Mouse (Mus musculus): ENCODE measurements around the gene Gm20517. TPM values are rescaled to one million over a fixed set of nuclear protein-coding genes. Genes with fewer than 3 reads are reported as not detected.

The Gm20517 gene
- total and polyA plus RNA-seq, 3 experiments, result 1.9 to 2.9 TPM; not detected in 1

DNA sequence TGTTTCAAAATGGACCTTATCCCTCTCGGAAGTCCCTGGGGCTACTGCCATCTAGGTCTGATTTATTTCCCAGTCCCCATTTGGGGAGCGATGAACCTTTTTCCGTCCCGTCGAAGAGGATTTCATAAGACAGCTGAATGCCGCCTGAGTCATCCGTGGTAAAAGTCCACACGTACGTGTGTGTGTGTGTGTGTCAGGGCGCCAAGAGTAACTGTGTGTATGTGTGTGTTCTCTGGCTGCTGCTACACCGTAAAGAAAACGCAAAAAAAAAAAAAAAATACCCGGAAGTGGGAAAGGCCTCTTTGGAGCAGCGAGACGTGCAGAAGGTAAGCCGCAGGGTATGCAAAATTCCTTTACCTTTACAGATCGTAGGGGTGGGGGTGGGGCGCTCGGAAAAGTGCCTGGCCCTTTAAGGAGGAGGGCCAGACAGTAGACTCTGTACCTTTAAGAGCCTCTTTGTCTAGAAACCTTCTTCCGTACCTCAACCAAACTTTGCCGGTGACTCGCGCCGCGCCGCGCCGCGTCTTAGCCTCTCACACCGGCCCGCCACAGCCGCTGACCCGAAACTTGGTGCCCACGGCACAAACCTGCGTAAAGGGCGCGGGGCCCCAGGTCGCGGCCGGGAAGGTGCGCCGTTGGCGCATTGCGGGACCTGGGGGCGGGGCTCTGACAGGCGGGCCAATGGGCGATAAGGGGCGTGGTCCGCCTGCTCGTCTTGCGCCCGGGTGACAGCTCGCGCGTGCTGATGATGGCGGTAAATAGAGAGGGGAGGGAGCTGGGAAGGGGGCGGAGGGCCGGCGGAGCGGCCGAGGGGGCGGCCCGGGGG, 17.7 kb downstream of the Gm20517 start (continued):
- TF ChIP-seq TAL1 (IDR thresholded peaks at IDR 0.05; ENCODE audit: low read length) (no peak), MAX (IDR thresholded peaks at IDR 0.05; ENCODE audit: low read length) (peak; percentile 0; the same call in 1 of the 2 replicates), TBP (IDR thresholded peaks at IDR 0.05; ENCODE audit: low read depth, low read length) (0 out of 2 replicates have a peak, but pooled peaks have one; percentile 14)

DNA sequence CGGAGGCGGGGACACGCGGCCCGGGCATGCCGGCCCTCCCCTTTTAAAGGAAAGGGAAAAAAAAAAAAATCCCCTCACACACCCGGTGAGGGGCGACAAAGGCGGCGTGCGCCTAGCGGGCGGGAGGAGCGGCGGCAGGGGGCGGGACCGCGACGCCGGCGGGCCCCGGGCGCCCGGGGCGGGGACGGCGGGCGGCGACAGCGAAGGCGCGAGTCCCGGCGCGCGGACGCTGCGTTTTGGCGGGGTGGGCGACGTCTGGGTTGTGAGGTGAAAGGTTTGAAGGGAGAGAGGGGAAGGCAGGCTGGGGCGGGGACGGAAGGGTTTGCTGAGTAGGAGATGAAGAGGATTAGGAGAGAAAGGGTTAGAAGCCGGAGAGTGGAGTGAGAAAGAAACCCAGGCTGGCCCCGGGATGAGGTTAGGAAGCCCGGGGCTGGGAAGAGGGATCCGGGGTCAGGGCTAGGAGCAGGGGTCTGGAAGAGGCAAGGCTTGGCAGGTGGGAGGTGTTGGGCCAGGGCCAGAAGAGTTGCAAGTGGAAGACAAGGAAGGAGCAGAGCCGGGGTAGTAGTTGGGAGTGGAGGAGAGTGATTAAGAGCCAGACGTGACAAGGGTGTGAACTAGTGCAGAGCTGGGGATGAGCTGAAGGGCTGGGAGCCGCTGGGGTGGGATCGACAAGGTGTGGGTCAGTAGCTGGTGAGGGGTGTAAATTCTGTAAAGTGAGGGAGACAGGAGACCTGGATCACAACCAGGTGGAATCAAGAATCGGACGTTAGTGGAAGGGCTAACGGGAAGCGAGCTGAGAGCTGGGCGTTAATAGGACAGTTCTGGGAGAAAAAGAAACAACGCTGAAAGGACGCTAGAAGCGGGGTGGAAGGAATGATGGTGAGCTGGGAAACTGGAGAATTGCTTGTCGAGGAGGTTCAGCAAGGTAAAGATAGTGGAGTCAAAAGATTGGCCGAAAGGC, 18.6 kb downstream of the Gm20517 start:
- no peaks in the 10 kb centered on the region for H3K27me3 ChIP-seq (ENCODE audit: control insufficient read depth in 1 of 2, insufficient read depth in 2 of 2, low read length in 2 of 2)
- peak overlapping the region; percentile 79 to 93 for H3K4me3 ChIP-seq (ENCODE audit: control insufficient read depth in 1 of 2, insufficient read depth in 1 of 2, low read depth in 2 of 2, low read length in 2 of 2)
- peaks cover 11 to 29% of the 10 kb centered on the region in 2 experiments for H3K4me1 ChIP-seq (ENCODE audit: control insufficient read depth in 1 of 2, insufficient read depth in 2 of 2, low read length in 2 of 2)
- peak; percentile 72 for DNase-seq (ENCODE audit: low read depth, low spot score)
- H3K27ac ChIP-seq (ENCODE audit: control insufficient read depth, low read depth, low read length), result peak overlapping the region; percentile 93
- peak in 1 of 2 experiments; percentile 58; a peak in 1 of 4 replicates for TF ChIP-seq POLR2A (IDR thresholded peaks at IDR 0.05; ENCODE audit: control insufficient read depth in 1 of 2, insufficient read depth in 1 of 2, low read depth in 1 of 2, low read length in 2 of 2, poor library complexity in 1 of 2)
- no peak for TF ChIP-seq MYC (IDR thresholded peaks at IDR 0.05; ENCODE audit: low read depth, low read length)
- no peak for TF ChIP-seq RAD21 (IDR thresholded peaks at IDR 0.05; ENCODE audit: low read depth, low read length)
- no peak; the same call in none of the 2 replicates for TF ChIP-seq SIN3A (IDR thresholded peaks at IDR 0.05; ENCODE audit: low read length)
- no peak for TF ChIP-seq POLR2AphosphoS2 (IDR thresholded peaks at IDR 0.05; ENCODE audit: low read length)
- no peak for TF ChIP-seq MAFK (IDR thresholded peaks at IDR 0.05; ENCODE audit: borderline replicate concordance, low read depth, low read length)
- TF ChIP-seq ZNF384 (IDR thresholded peaks at IDR 0.05; ENCODE audit: low read depth, low read length), result peak; percentile 89
- TF ChIP-seq POLR2AphosphoS5 (IDR thresholded peaks at IDR 0.05; ENCODE audit: borderline replicate concordance, low read depth, low read length), result no peak
- no peak; a peak in 1 of 6 replicates for TF ChIP-seq CTCF (IDR thresholded peaks at IDR 0.05 in 2 of 3, conservative IDR thresholded peaks at IDR 0.05 in 1 of 3; ENCODE audit: control insufficient read depth in 1 of 3, insufficient read depth in 1 of 3, low read depth in 2 of 3, low read length in 3 of 3, poor library complexity in 1 of 3, severe bottlenecking in 1 of 3)
- TF ChIP-seq GABPA (IDR thresholded peaks at IDR 0.05; ENCODE audit: low read depth, low read length), result no peak
- peak; percentile 18 for TF ChIP-seq NELFE (IDR thresholded peaks at IDR 0.05; ENCODE audit: low read depth, low read length)
- TF ChIP-seq MXI1 (IDR thresholded peaks at IDR 0.05; ENCODE audit: low read depth, low read length), result peak; percentile 42; the same call in 1 of the 2 replicates
- no peak; a peak in 1 of 4 replicates for TF ChIP-seq EP300 (IDR thresholded peaks at IDR 0.05; ENCODE audit: low read depth in 1 of 2, low read length in 2 of 2)
- TF ChIP-seq ZMIZ1 (IDR thresholded peaks at IDR 0.05; ENCODE audit: low read depth, low read length), result no peak
- TF ChIP-seq HCFC1 (IDR thresholded peaks at IDR 0.05; ENCODE audit: low read depth, low read length), result no peak
- TF ChIP-seq CHD2 (IDR thresholded peaks at IDR 0.05; ENCODE audit: low read length), result no peak
- TF ChIP-seq CHD1 (IDR thresholded peaks at IDR 0.05; ENCODE audit: low read depth, low read length), result no peak
- TF ChIP-seq UBTF (IDR thresholded peaks at IDR 0.05; ENCODE audit: borderline replicate concordance, insufficient read depth, low read depth, low read length), result no peak
- no peak for TF ChIP-seq TAL1 (IDR thresholded peaks at IDR 0.05; ENCODE audit: low read length)
- no peak for TF ChIP-seq SMC3 (IDR thresholded peaks at IDR 0.05; ENCODE audit: low read depth, low read length)
- TF ChIP-seq KAT2A (conservative IDR thresholded peaks at IDR 0.05; ENCODE audit: low read depth, low read length), result no peak
- TF ChIP-seq USF2 (IDR thresholded peaks at IDR 0.05; ENCODE audit: borderline replicate concordance in 1 of 2, insufficient read depth in 1 of 2, low read depth in 1 of 2, low read length in 2 of 2), result no peak
- no peak for TF ChIP-seq BHLHE40 (IDR thresholded peaks at IDR 0.05; ENCODE audit: borderline replicate concordance, low read depth, low read length)
- TF ChIP-seq E2F4 (IDR thresholded peaks at IDR 0.05; ENCODE audit: borderline replicate concordance, low read depth, low read length), result no peak
- TF ChIP-seq USF1 (IDR thresholded peaks at IDR 0.05; ENCODE audit: low read depth, low read length), result no peak
- TF ChIP-seq ZC3H11A (IDR thresholded peaks at IDR 0.05; ENCODE audit: low read depth, low read length), result no peak
- TF ChIP-seq MAZ (IDR thresholded peaks at IDR 0.05; ENCODE audit: low read depth, low read length), result no peak
- peak overlapping the region; percentile 87 for H3K9ac ChIP-seq (ENCODE audit: control insufficient read depth, low read depth, low read length, poor library complexity, severe bottlenecking)
- H3K36me3 ChIP-seq (ENCODE audit: control insufficient read depth in 1 of 2, insufficient read depth in 2 of 2, low read length in 2 of 2), result peaks cover 0 to 28% of the 10 kb centered on the region in 2 experiments
- peaks cover 19% of the 10 kb centered on the region for H3K79me2 ChIP-seq (ENCODE audit: control insufficient read depth, insufficient read depth, low read length, poor library complexity)
- H3K9me3 ChIP-seq (replicated peaks; ENCODE audit: insufficient read depth, low read length), result no peaks in the 10 kb centered on the region
